Mouse (Mus musculus) myocyte (in vitro differentiated cells): ENCODE measurements at regions not wholly inside any gene's neighbourhood (a gene's known extent, or its start where the extent isn't known, plus 50 kb on each side); places are given as distances from the start of the nearest gene placed in this dataset.

Experiments
- H3K27me3 ChIP-seq: one replicate; pipeline ENCODE4 v1.6.1; 2011; ENCODE audit not compliant: control insufficient read depth, insufficient read depth, insufficient read length
- H3K36me3 ChIP-seq: one replicate; pipeline ENCODE4 v1.6.1; 2011; ENCODE audit not compliant: control insufficient read depth, insufficient read depth
- H3K4me2 ChIP-seq: one replicate; pipeline ENCODE4 v1.6.1; 2011; ENCODE audit warnings: low read depth, control low read depth
- H3K4me3 ChIP-seq: one replicate; pipeline ENCODE4 v1.5.1; 2011; ENCODE audit warnings: mild to moderate bottlenecking, control low read depth, moderate library complexity
- H3K79me2 ChIP-seq: one replicate; pipeline ENCODE4 v1.6.1; 2011; ENCODE audit not compliant: control insufficient read depth, insufficient read depth
- H3ac ChIP-seq: one replicate; pipeline ENCODE4 v1.6.1; 2011; ENCODE audit not compliant: control insufficient read depth, insufficient read length
- CEBPB ChIP-seq: IDR thresholded peaks from 2 replicates; pipeline ENCODE4 v1.6.1; 2011; ENCODE audit warnings: mild to moderate bottlenecking, moderate library complexity; ENCODE audit not compliant: poor library complexity, insufficient read depth, severe bottlenecking
- E2F4 ChIP-seq: IDR thresholded peaks from one replicate; pipeline ENCODE4 v1.6.1; 2011; ENCODE audit warnings: mild to moderate bottlenecking, control low read depth, moderate library complexity; ENCODE audit not compliant: insufficient read depth
- MAX ChIP-seq: IDR thresholded peaks from one replicate; pipeline ENCODE4 v1.6.1; 2011; ENCODE audit warnings: low read depth, mild to moderate bottlenecking, control low read depth
- MYOD1 ChIP-seq, 3 experiments: IDR thresholded peaks; one replicate each; pipeline ENCODE4 v1.6.1; 2011; ENCODE audit warnings: control low read depth in 2 of 3, low read depth in 2 of 3, mild to moderate bottlenecking in 2 of 3, moderate library complexity in 1 of 3; ENCODE audit not compliant: insufficient read length in 2 of 3, control insufficient read depth in 1 of 3
- MYOG ChIP-seq, 3 experiments: IDR thresholded peaks; one replicate each; pipeline ENCODE4 v1.6.1; 2011; ENCODE audit warnings: control low read depth in 2 of 3, low read depth in 2 of 3, mild to moderate bottlenecking in 2 of 3; ENCODE audit not compliant: insufficient read length in 2 of 3, control insufficient read depth in 1 of 3, insufficient read depth in 1 of 3
- POLR2A ChIP-seq: IDR thresholded peaks from one replicate; pipeline ENCODE4 v1.6.1; 2011; ENCODE audit warnings: low read depth, mild to moderate bottlenecking, control low read depth, moderate library complexity; ENCODE audit not compliant: insufficient read length
- POLR2AphosphoS2 ChIP-seq: IDR thresholded peaks from one replicate; pipeline ENCODE4 v1.6.1; 2011; ENCODE audit warnings: low read depth, control low read depth; ENCODE audit not compliant: insufficient read length
- REST ChIP-seq: IDR thresholded peaks from one replicate; pipeline ENCODE4 v1.6.1; 2011; ENCODE audit warnings: mild to moderate bottlenecking, control low read depth, moderate library complexity; ENCODE audit not compliant: insufficient read depth, insufficient read length
- SRF ChIP-seq: IDR thresholded peaks from one replicate; pipeline ENCODE4 v1.6.1; 2011; ENCODE audit warnings: low read depth; ENCODE audit not compliant: control insufficient read depth, insufficient read length
- TCF12 ChIP-seq: IDR thresholded peaks from one replicate; pipeline ENCODE4 v1.6.1; 2011; ENCODE audit warnings: mild to moderate bottlenecking, control low read depth; ENCODE audit not compliant: poor library complexity, insufficient read depth, severe bottlenecking
- TCF3 ChIP-seq: IDR thresholded peaks from one replicate; pipeline ENCODE4 v1.6.1; 2011; ENCODE audit warnings: low read depth, control low read depth; ENCODE audit not compliant: insufficient read length
- USF1 ChIP-seq: IDR thresholded peaks from one replicate; pipeline ENCODE4 v1.6.1; 2011; ENCODE audit warnings: low read depth, mild to moderate bottlenecking, control low read depth, moderate library complexity

- H3ac ChIP-seq = no peak overlapping the region
- no peak overlapping the region for H3K4me2 ChIP-seq
- no peaks in the 10 kb centered on the region for H3K79me2 ChIP-seq
- TF ChIP-seq MAX (no peak), MYOD1 (IDR thresholded peaks at IDR 0.05; ENCODE audit: control insufficient read depth in 1 of 3, insufficient read length in 2 of 3, low read depth in 2 of 3) (no peak), TCF12 (no peak), REST (no peak), TCF3 (no peak), E2F4 (no peak), MYOG (IDR thresholded peaks at IDR 0.05; ENCODE audit: control insufficient read depth in 1 of 3, insufficient read depth in 1 of 3, insufficient read length in 2 of 3, low read depth in 2 of 3) (no peak), USF1 (no peak), POLR2AphosphoS2 (no peak), CEBPB (no peak), POLR2A (no peak), SRF (no peak)
- H3K36me3 ChIP-seq = no peaks in the 10 kb centered on the region
- no peak overlapping the region for H3K4me3 ChIP-seq
- H3K27me3 ChIP-seq = no peaks in the 10 kb centered on the region
Measured at GRCm38 (mm10) chr14:37312887-37313286, 177.8 kb upstream of the Ghitm start.

- Histone ChIP-seq H3K79me2 (no peaks in the 10 kb centered on the region), H3K36me3 (no peaks in the 10 kb centered on the region)
- no peak for TF ChIP-seq SRF
- TF ChIP-seq MAX = no peak
- TF ChIP-seq MYOD1 (IDR thresholded peaks at IDR 0.05; ENCODE audit: control insufficient read depth in 1 of 3, insufficient read length in 2 of 3, low read depth in 2 of 3) = no peak
- no peak for TF ChIP-seq TCF12
- TF ChIP-seq CEBPB = no peak
- TF ChIP-seq E2F4 = no peak
- no peak for TF ChIP-seq POLR2AphosphoS2
- TF ChIP-seq POLR2A = no peak
- no peak for TF ChIP-seq TCF3
- TF ChIP-seq MYOG (IDR thresholded peaks at IDR 0.05; ENCODE audit: control insufficient read depth in 1 of 3, insufficient read depth in 1 of 3, insufficient read length in 2 of 3, low read depth in 2 of 3) = no peak
- TF ChIP-seq USF1 = no peak
- no peak for TF ChIP-seq REST
Measured at GRCm38 (mm10) chr14:37306622-37307274, 171.7 kb upstream of the Ghitm start.

GRCm38 (mm10) chr14:37298631-37299030, 163.6 kb upstream of the Ghitm start:
- Histone ChIP-seq H3K4me2 (no peak overlapping the region), H3ac (no peak overlapping the region), H3K4me3 (no peak overlapping the region), H3K79me2 (no peaks in the 10 kb centered on the region), H3K36me3 (no peaks in the 10 kb centered on the region), H3K27me3 (no peaks in the 10 kb centered on the region)
- no peak for TF ChIP-seq TCF3
- no peak for TF ChIP-seq MYOD1 (IDR thresholded peaks at IDR 0.05; ENCODE audit: control insufficient read depth in 1 of 3, insufficient read length in 2 of 3, low read depth in 2 of 3)

More at GRCm38 (mm10) chr14:37306622-37307274, 171.7 kb upstream of the Ghitm start:
- Histone ChIP-seq H3K27me3 (no peaks in the 10 kb centered on the region), H3ac (no peak overlapping the region), H3K4me2 (no peak overlapping the region), H3K4me3 (no peak overlapping the region)

- H3K4me2 ChIP-seq = no peak overlapping the region
- TF ChIP-seq MYOD1 (IDR thresholded peaks at IDR 0.05; ENCODE audit: control insufficient read depth in 1 of 3, insufficient read length in 2 of 3, low read depth in 2 of 3) = no peak
- no peak for TF ChIP-seq USF1
- TF ChIP-seq CEBPB = no peak
- no peak for TF ChIP-seq MYOG (IDR thresholded peaks at IDR 0.05; ENCODE audit: control insufficient read depth in 1 of 3, insufficient read depth in 1 of 3, insufficient read length in 2 of 3, low read depth in 2 of 3)
- no peak for TF ChIP-seq TCF12
- no peak for TF ChIP-seq SRF
- TF ChIP-seq TCF3 = no peak
- TF ChIP-seq MAX = no peak
- no peak for TF ChIP-seq POLR2A
- TF ChIP-seq E2F4 = no peak
- TF ChIP-seq POLR2AphosphoS2 = no peak
- no peak for TF ChIP-seq REST
- H3ac ChIP-seq = no peak overlapping the region
- H3K4me3 ChIP-seq = no peak overlapping the region
- no peaks in the 10 kb centered on the region for H3K79me2 ChIP-seq
- no peaks in the 10 kb centered on the region for H3K36me3 ChIP-seq
- H3K27me3 ChIP-seq = no peaks in the 10 kb centered on the region
Measured at GRCm38 (mm10) chr14:37296531-37296930, 161.5 kb upstream of the Ghitm start.
